In genomic region chr1:79710678-79711077, GRCm38 (mm10) we compare ENCODE assay signal across 10 mouse cellular contexts. TPM values are rescaled to one million over a fixed set of nuclear protein-coding genes. Genes with fewer than 3 reads are reported as not detected.
A peak's percentile ranks its signal among the peaks of the same experiment; 100 is the strongest.
DNase-seq lines count a peak whose midpoint lies in the region; ATAC-seq and TF ChIP-seq lines count a peak whose summit lies in the region.
"Had no signal": no experiment of that assay in that cellular context is flagged by ENCODE, and none has a peak within 500 bp of the region (broad histone marks: within the 10 kb centered on the region; RNA-seq: fewer than 3 reads in every experiment).

No protein-coding gene starts in this region.

- peaks cover 5% of the 10 kb centered on the region; the same call in 1 of the 2 replicates for H3K4me1 ChIP-seq in heart, embryonic 16.5 days (ENCODE audit: control insufficient read depth, insufficient read depth, low read length)
- no peaks in the 10 kb centered on the region for H3K4me1 ChIP-seq in limb, embryonic 12.5 days (replicated peaks)
- H3K4me1 ChIP-seq in limb, embryonic 10.5 days = no peaks in the 10 kb centered on the region
- peaks cover 11% of the 10 kb centered on the region for H3K4me1 ChIP-seq in hindbrain, embryonic 16.5 days (ENCODE audit: control insufficient read depth, insufficient read depth, low read depth, low read length)

- H3K4me2 ChIP-seq in heart, embryonic 16.5 days (ENCODE audit: low read depth, low read length) = no peak overlapping the region
- no peak overlapping the region for H3K4me2 ChIP-seq in limb, embryonic 12.5 days
- no peak overlapping the region for H3K4me2 ChIP-seq in hindbrain, embryonic 16.5 days (ENCODE audit: low read length)
- H3K4me2 ChIP-seq: heart, embryonic 12.5 days; limb, embryonic 13.5 days had no signal

- no peak overlapping the region for H3K27ac ChIP-seq in heart, embryonic 16.5 days (ENCODE audit: low read length)
- 0 out of 2 replicates have a peak overlapping the region, but pooled peaks have one; percentile 31 for H3K27ac ChIP-seq in limb, embryonic 12.5 days
- H3K27ac ChIP-seq in limb, embryonic 10.5 days = no peak overlapping the region
- 0 out of 2 replicates have a peak overlapping the region, but pooled peaks have one; percentile 20 for H3K27ac ChIP-seq in hindbrain, embryonic 16.5 days (ENCODE audit: low read depth, low read length)
- H3K27ac ChIP-seq: limb, embryonic 13.5 days had no signal

- H3K27me3 ChIP-seq in heart, embryonic 16.5 days (ENCODE audit: control insufficient read depth, insufficient read depth, low read length) = no peaks in the 10 kb centered on the region
- no peaks in the 10 kb centered on the region for H3K27me3 ChIP-seq in limb, embryonic 12.5 days
- no peaks in the 10 kb centered on the region for H3K27me3 ChIP-seq in limb, embryonic 10.5 days (ENCODE audit: low read depth, poor library complexity, severe bottlenecking)
- H3K27me3 ChIP-seq in hindbrain, embryonic 16.5 days (replicated peaks; ENCODE audit: control insufficient read depth, insufficient read depth, low read length) = no peaks in the 10 kb centered on the region
- H3K27me3 ChIP-seq: heart, embryonic 12.5 days; limb, embryonic 13.5 days had no signal

- intact Hi-C loops in heart, postnatal 25 days (cut with DNase I) = no loop called here

- 41% methylated on average over 4 of the region's 4 CpGs for WGBS in heart, embryonic 16.5 days
- 85% methylated on average over 4 of the region's 4 CpGs for WGBS in limb, embryonic 12.5 days
- WGBS in limb, embryonic 10.5 days = 93% methylated on average over 4 of the region's 4 CpGs
- 45% methylated on average over 4 of the region's 4 CpGs for WGBS in hindbrain, embryonic 16.5 days

- no peak for TF ChIP-seq POLR2A in brain, embryonic 14.5 days (IDR thresholded peaks at IDR 0.05; ENCODE audit: borderline replicate concordance, extremely low read depth, insufficient read depth, insufficient read length, poor library complexity, severe bottlenecking)

- H3K4me3 ChIP-seq in heart, embryonic 16.5 days (ENCODE audit: low read length) = no peak overlapping the region
- no peak overlapping the region for H3K4me3 ChIP-seq in limb, embryonic 12.5 days (replicated peaks)
- no peak overlapping the region for H3K4me3 ChIP-seq in limb, embryonic 10.5 days
- H3K4me3 ChIP-seq in hindbrain, embryonic 16.5 days (ENCODE audit: low read length) = no peak overlapping the region
- H3K4me3 ChIP-seq: heart, embryonic 12.5 days; limb, embryonic 13.5 days had no signal

- H3K9me3 ChIP-seq in heart, embryonic 16.5 days (replicated peaks; ENCODE audit: control insufficient read depth, low read length) = no peaks in the 10 kb centered on the region
- no peaks in the 10 kb centered on the region for H3K9me3 ChIP-seq in limb, embryonic 12.5 days
- H3K9me3 ChIP-seq in limb, embryonic 10.5 days (replicated peaks) = no peaks in the 10 kb centered on the region
- H3K9me3 ChIP-seq in hindbrain, embryonic 16.5 days (ENCODE audit: control insufficient read depth, low read length) = no peaks in the 10 kb centered on the region
- H3K9me3 ChIP-seq: heart, embryonic 12.5 days; limb, embryonic 13.5 days had no signal

- peaks cover 36% of the 10 kb centered on the region for H3K36me3 ChIP-seq in heart, embryonic 16.5 days (ENCODE audit: control insufficient read depth, insufficient read depth)
- peaks cover 34% of the 10 kb centered on the region; the same call in 1 of the 2 replicates for H3K36me3 ChIP-seq in limb, embryonic 12.5 days
- peaks cover 9% of the 10 kb centered on the region; the same call in 1 of the 2 replicates for H3K36me3 ChIP-seq in limb, embryonic 10.5 days
- H3K36me3 ChIP-seq in hindbrain, embryonic 16.5 days (ENCODE audit: control insufficient read depth, insufficient read depth, low read length) = peaks cover 10% of the 10 kb centered on the region; the same call in 1 of the 2 replicates

- no peak for TF ChIP-seq CTCF in brain, embryonic 14.5 days (IDR thresholded peaks at IDR 0.05; ENCODE audit: borderline replicate concordance, extremely low read depth, insufficient read depth, insufficient read length)

- ATAC-seq in heart, embryonic 16.5 days (replicated peaks; ENCODE audit: extremely low read depth, insufficient read depth, low FRiP score) = peak; percentile 63; the same call in 1 of the 2 replicates
- ATAC-seq in limb, embryonic 12.5 days (ENCODE audit: insufficient number of reproducible peaks, insufficient read depth, low FRiP score, low TSS enrichment, low read depth) = no peak
- peak; percentile 57; the same call in 1 of the 2 replicates for ATAC-seq in hindbrain, embryonic 16.5 days

- H3K9ac ChIP-seq in heart, embryonic 16.5 days (ENCODE audit: low read length) = no peak overlapping the region
- H3K9ac ChIP-seq in limb, embryonic 12.5 days (replicated peaks) = no peak overlapping the region
- H3K9ac ChIP-seq in hindbrain, embryonic 16.5 days (ENCODE audit: low read depth, low read length) = no peak overlapping the region
- H3K9ac ChIP-seq: heart, embryonic 12.5 days; limb, embryonic 13.5 days had no signal

- no peak for DNase-seq in heart, postnatal 25 days (ENCODE audit: low spot score)
- no peak for DNase-seq in limb, embryonic 10.5 days (ENCODE audit: low spot score)
- DNase-seq in brain, embryonic 14.5 days (ENCODE audit: low read depth) = peak; percentile 65
- DNase-seq in c-Kit-positive CD71-positive TER-119-positive erythroid progenitor cells, embryonic 14.5 days (ENCODE audit: low spot score) = no peak
- DNase-seq in cerebellum, postnatal 4 days (ENCODE audit: low spot score in 2 of 2) = no peak

RNA-seq across cellular contexts. Expression of gene Ap1s3, which starts 38.9 kb away (rescaled TPM):
- polyA plus RNA-seq in heart, embryonic 16.5 days (2015; fragmentation: Nextera tagmentation; extraction: Ambion mirVana) = 0.11 and 0.27 TPM in 2 replicates
- total RNA-seq in heart, postnatal 25 days (2021) = under 1 TPM; 0.08 to 0.56 TPM
- 0.37 and 0.73 TPM in 2 replicates for polyA plus RNA-seq in limb, embryonic 12.5 days (2016; fragmentation: Nextera tagmentation; extraction: Ambion mirVana)
- polyA plus RNA-seq in limb, embryonic 10.5 days (2016; fragmentation: Nextera tagmentation; extraction: Ambion mirVana) = 0.33 and 0.99 TPM in 2 replicates
- polyA plus RNA-seq in brain, embryonic 14.5 days (2012; rRNA removed) = 1.4 and 1.8 TPM in 2 replicates
- polyA plus RNA-seq in hindbrain, embryonic 16.5 days (2015; fragmentation: Nextera tagmentation; extraction: Ambion mirVana) = 0.16 and 0.40 TPM in 2 replicates

Comparison
In these comparisons a context has a peak if more than half of its experiments do, and no peak if none do; other contexts are left out.
1. H3K27ac ChIP-seq: peak in limb, embryonic 12.5 days (single experiment) and hindbrain, embryonic 16.5 days (single experiment); none in heart, embryonic 16.5 days (single experiment) and limb, embryonic 10.5 days (single experiment).